Mouse (Mus musculus) MEL (cell line): ENCODE data around the gene Pkhd1. TPM values are rescaled to one million over a fixed set of nuclear protein-coding genes. Genes with fewer than 3 reads are reported as not detected.

Experiments
- DNase-seq: peaks from one replicate; pipeline ENCODE4 v3.0.0; 2011; ENCODE audit warnings: low read depth, low spot score
- H3K27ac ChIP-seq: 2 replicates; pipeline ENCODE4 v1.5.1; 2012; ENCODE audit warnings: low read depth, mild to moderate bottlenecking, control low read depth, low read length, moderate library complexity; ENCODE audit not compliant: control insufficient read depth
- H3K27me3 ChIP-seq, 2 experiments: fragments of 150-350 bp in 1 of 2; sonication (generic) in 1 of 2; 2 replicates each; pipeline ENCODE4 v1.6.1; 2012; ENCODE audit warnings: low read length in 2 of 2, mild to moderate bottlenecking in 2 of 2, improper control_type of control experiment in 1 of 2, moderate library complexity in 1 of 2; ENCODE audit not compliant: insufficient read depth in 2 of 2, control insufficient read depth in 1 of 2
- H3K36me3 ChIP-seq, 2 experiments: 2 replicates each; pipeline ENCODE4 v1.6.1; 2012 to 2014; ENCODE audit warnings: low read length in 2 of 2, improper control_type of control experiment in 1 of 2, inconsistent platforms in 1 of 2, mild to moderate bottlenecking in 1 of 2; ENCODE audit not compliant: insufficient read depth in 2 of 2, control insufficient read depth in 1 of 2
- H3K4me1 ChIP-seq, 2 experiments: fragments of 150-350 bp in 1 of 2; sonication (generic) in 1 of 2; 2 replicates each; pipeline ENCODE4 v1.6.1; 2012; ENCODE audit warnings: low read length in 2 of 2, improper control_type of control experiment in 1 of 2, mild to moderate bottlenecking in 1 of 2; ENCODE audit not compliant: insufficient read depth in 2 of 2, control insufficient read depth in 1 of 2
- H3K4me3 ChIP-seq, 2 experiments: fragments of 150-350 bp in 1 of 2; sonication (generic) in 1 of 2; 2 replicates each; pipeline ENCODE4 v1.5.1; 2012; ENCODE audit warnings: low read depth in 2 of 2, low read length in 2 of 2, mild to moderate bottlenecking in 2 of 2, moderate library complexity in 2 of 2, control low read depth in 1 of 2, improper control_type of control experiment in 1 of 2; ENCODE audit not compliant: control insufficient read depth in 1 of 2, insufficient read depth in 1 of 2
- H3K79me2 ChIP-seq: 2 replicates; pipeline ENCODE4 v1.6.1; 2012; ENCODE audit warnings: mild to moderate bottlenecking, low read length, moderate library complexity; ENCODE audit not compliant: control insufficient read depth, poor library complexity, insufficient read depth
- H3K9ac ChIP-seq: 2 replicates; pipeline ENCODE4 v1.6.1; 2012; ENCODE audit warnings: low read depth, mild to moderate bottlenecking, control low read depth, low read length, moderate library complexity; ENCODE audit not compliant: control insufficient read depth, poor library complexity, severe bottlenecking
- H3K9me3 ChIP-seq: fragments of 150-350 bp; sonication (generic); replicated peaks from 2 replicates; pipeline ENCODE4 v1.6.1; 2012; ENCODE audit warnings: mild to moderate bottlenecking, low read length, improper control_type of control experiment, moderate library complexity; ENCODE audit not compliant: insufficient read depth
- BHLHE40 ChIP-seq: IDR thresholded peaks from 2 replicates; pipeline ENCODE4 v1.6.1; 2012; ENCODE audit warnings: low read depth, mild to moderate bottlenecking, inconsistent platforms, low read length, improper control_type of control experiment, borderline replicate concordance
- CHD1 ChIP-seq: IDR thresholded peaks from 2 replicates; pipeline ENCODE4 v1.6.1; 2012; ENCODE audit warnings: low read depth, mild to moderate bottlenecking, inconsistent platforms, low read length, improper control_type of control experiment
- E2F4 ChIP-seq: IDR thresholded peaks from 2 replicates; pipeline ENCODE4 v1.6.1; 2011; ENCODE audit warnings: low read depth, low read length, improper control_type of control experiment, borderline replicate concordance
- ELF1 ChIP-seq: IDR thresholded peaks from 2 replicates; pipeline ENCODE4 v1.6.1; 2014; ENCODE audit warnings: low read depth, mild to moderate bottlenecking, inconsistent platforms, low read length, improper control_type of control experiment, moderate library complexity
- HCFC1 ChIP-seq: IDR thresholded peaks from 2 replicates; pipeline ENCODE4 v1.6.1; 2012; ENCODE audit warnings: low read depth, mild to moderate bottlenecking, inconsistent platforms, low read length, improper control_type of control experiment, moderate library complexity
- MAFK ChIP-seq: IDR thresholded peaks from 2 replicates; pipeline ENCODE4 v1.6.1; 2011; ENCODE audit warnings: low read depth, mild to moderate bottlenecking, low read length, improper control_type of control experiment, borderline replicate concordance
- MAX ChIP-seq: IDR thresholded peaks from 2 replicates; pipeline ENCODE4 v1.6.1; 2011; ENCODE audit warnings: low read length, improper control_type of control experiment
- MXI1 ChIP-seq: IDR thresholded peaks from 2 replicates; pipeline ENCODE4 v1.6.1; 2011; ENCODE audit warnings: mild to moderate bottlenecking, low read depth, low read length, improper control_type of control experiment
- MYB ChIP-seq: IDR thresholded peaks from 2 replicates; pipeline ENCODE4 v1.6.1; 2011; ENCODE audit warnings: mild to moderate bottlenecking, low read depth, low read length, improper control_type of control experiment
- MYC ChIP-seq: IDR thresholded peaks from 2 replicates; pipeline ENCODE4 v1.6.1; 2011; ENCODE audit warnings: low read depth, mild to moderate bottlenecking, low read length, improper control_type of control experiment, moderate library complexity
- POLR2A ChIP-seq, 2 experiments: IDR thresholded peaks; 2 replicates each; pipeline ENCODE4 v1.6.1; 2011 to 2012; ENCODE audit warnings: low read length in 2 of 2, mild to moderate bottlenecking in 2 of 2, control low read depth in 1 of 2, improper control_type of control experiment in 1 of 2, low read depth in 1 of 2, moderate library complexity in 1 of 2; ENCODE audit not compliant: control insufficient read depth in 1 of 2, insufficient read depth in 1 of 2, poor library complexity in 1 of 2
- RAD21 ChIP-seq: IDR thresholded peaks from 2 replicates; pipeline ENCODE4 v1.6.1; 2011; ENCODE audit warnings: mild to moderate bottlenecking, low read depth, low read length, improper control_type of control experiment
- SIN3A ChIP-seq: IDR thresholded peaks from 2 replicates; pipeline ENCODE4 v1.6.1; 2012; ENCODE audit warnings: low read length, improper control_type of control experiment, inconsistent platforms
- SMC3 ChIP-seq: IDR thresholded peaks from 2 replicates; pipeline ENCODE4 v1.6.1; 2011; ENCODE audit warnings: low read depth, low read length, improper control_type of control experiment
- UBTF ChIP-seq: IDR thresholded peaks from 2 replicates; pipeline ENCODE4 v1.6.1; 2012; ENCODE audit warnings: low read depth, mild to moderate bottlenecking, inconsistent platforms, low read length, improper control_type of control experiment, moderate library complexity, borderline replicate concordance; ENCODE audit not compliant: insufficient read depth
- USF1 ChIP-seq: IDR thresholded peaks from 2 replicates; pipeline ENCODE4 v1.6.1; 2014; ENCODE audit warnings: low read depth, mild to moderate bottlenecking, inconsistent platforms, low read length, improper control_type of control experiment, moderate library complexity
- ZKSCAN1 ChIP-seq: IDR thresholded peaks from 2 replicates; pipeline ENCODE4 v1.6.1; 2012; ENCODE audit warnings: low read depth, mild to moderate bottlenecking, inconsistent platforms, low read length, improper control_type of control experiment, moderate library complexity
- polyA plus RNA-seq, 2 experiments: library from polyadenylated mRNA; stranded (reverse) in 1 of 2; unstranded in 1 of 2; fragments of >175 nt in 1 of 2; fragments of >200 nt in 1 of 2; gene quantifications; 2 replicates each; pipeline versions ENCODE4 v1.2.1 to v1.2.4; 2012; ENCODE audit warnings: low replicate concordance in 2 of 2, low read depth in 1 of 2; ENCODE audit not compliant: insufficient read length in 2 of 2, insufficient read depth in 1 of 2, missing spikeins in 1 of 2
- total RNA-seq: library from RNA; depleted of rRNA; stranded (reverse); fragments of 300-350 nt; gene quantifications from 2 replicates; pipeline ENCODE4 v1.2.3, GENCODE M21; 2012

The Pkhd1 gene
- total and polyA plus RNA-seq, 3 experiments = not detected

DNA sequence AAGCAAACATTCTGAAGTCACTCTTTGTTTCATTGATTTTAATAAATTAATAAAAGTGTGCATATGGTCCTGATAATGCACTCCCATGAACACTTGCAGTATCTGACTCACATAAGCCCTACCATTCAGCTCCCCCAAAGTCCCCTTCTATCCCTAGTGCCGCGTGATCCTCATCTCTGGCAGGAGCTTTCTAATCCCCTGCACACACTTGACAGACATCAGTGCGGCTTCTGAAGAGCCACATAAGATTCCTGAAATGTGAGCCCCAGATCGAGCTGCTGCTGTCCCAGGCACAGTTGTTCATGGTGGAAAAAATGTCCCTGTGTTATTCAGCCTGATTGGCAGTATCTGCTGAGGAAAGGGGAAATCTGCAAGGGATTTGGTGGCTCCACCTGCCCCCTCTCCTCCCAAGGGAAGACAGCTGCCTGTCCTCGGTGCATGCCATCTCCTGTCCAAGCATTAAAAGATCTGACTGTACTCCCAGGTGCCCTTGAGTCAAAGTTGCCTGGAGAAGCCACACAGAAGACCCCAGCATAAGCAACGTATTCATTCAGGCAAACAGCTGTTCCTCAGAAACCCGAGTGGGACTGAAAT is 15.5 kb upstream of the Pkhd1 start:
- no peaks in the 10 kb centered on the region for H3K4me1 ChIP-seq
- H3K79me2 ChIP-seq = no peaks in the 10 kb centered on the region
- no peak overlapping the region for H3K9ac ChIP-seq
- no peak for TF ChIP-seq CHD1
- no peak for TF ChIP-seq RAD21
- no peak for TF ChIP-seq MXI1
- TF ChIP-seq SIN3A = no peak
- TF ChIP-seq MAX = no peak
- TF ChIP-seq USF1 = no peak
- no peak for TF ChIP-seq POLR2A (IDR thresholded peaks at IDR 0.05; ENCODE audit: control insufficient read depth in 1 of 2, insufficient read depth in 1 of 2, low read depth in 1 of 2, low read length in 2 of 2, poor library complexity in 1 of 2)
- no peak for TF ChIP-seq MYB
- no peak for TF ChIP-seq E2F4
- TF ChIP-seq ELF1 = no peak
- TF ChIP-seq MYC = no peak
- TF ChIP-seq MAFK = no peak
- no peak for TF ChIP-seq ZKSCAN1
- no peak for TF ChIP-seq HCFC1
- TF ChIP-seq UBTF = no peak
- no peak for TF ChIP-seq SMC3
- H3K4me3 ChIP-seq = no peak overlapping the region
- no peak overlapping the region for H3K27ac ChIP-seq
- DNase-seq = no peak
- H3K27me3 ChIP-seq = no peaks in the 10 kb centered on the region
- H3K9me3 ChIP-seq = no peaks in the 10 kb centered on the region
- H3K36me3 ChIP-seq = no peaks in the 10 kb centered on the region

DNA sequence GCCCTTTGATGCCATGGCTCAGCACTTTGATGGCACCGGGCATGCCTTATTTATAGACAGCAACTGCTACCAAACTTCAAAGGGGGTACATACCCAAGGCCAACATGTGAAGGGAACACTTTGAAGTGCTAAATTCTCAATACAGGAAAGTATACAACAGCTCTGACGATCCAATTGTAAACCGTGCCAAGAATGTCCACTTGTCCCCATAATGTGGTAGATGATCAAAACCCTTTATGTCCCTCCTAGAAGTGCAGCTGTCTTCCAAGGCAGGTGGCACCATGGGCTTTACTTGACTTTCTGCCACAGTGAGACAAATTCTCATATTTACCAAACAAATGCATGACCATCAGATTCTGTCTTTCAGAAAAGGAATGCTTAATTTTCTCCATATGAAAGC is 6.7 kb upstream of the Pkhd1 start:
- TF ChIP-seq BHLHE40 = no peak
- Histone ChIP-seq H3K27ac (no peak overlapping the region), H3K27me3 (no peaks in the 10 kb centered on the region), H3K4me3 (no peak overlapping the region), H3K36me3 (no peaks in the 10 kb centered on the region), H3K9me3 (no peaks in the 10 kb centered on the region), H3K79me2 (no peaks in the 10 kb centered on the region), H3K9ac (no peak overlapping the region), H3K4me1 (no peaks in the 10 kb centered on the region)
- no peak for DNase-seq
